Mouse (Mus musculus): ENCODE measurements at regions not wholly inside any gene's neighbourhood (a gene's known extent, or its start where the extent isn't known, plus 50 kb on each side); places are given as distances from the start of the nearest gene placed in this dataset.
"Not testable (repeated sequence)": the region's sequence is repeated elsewhere in the genome, so short reads cannot be mapped to it uniquely, and the experiment has no call there.

DNA sequence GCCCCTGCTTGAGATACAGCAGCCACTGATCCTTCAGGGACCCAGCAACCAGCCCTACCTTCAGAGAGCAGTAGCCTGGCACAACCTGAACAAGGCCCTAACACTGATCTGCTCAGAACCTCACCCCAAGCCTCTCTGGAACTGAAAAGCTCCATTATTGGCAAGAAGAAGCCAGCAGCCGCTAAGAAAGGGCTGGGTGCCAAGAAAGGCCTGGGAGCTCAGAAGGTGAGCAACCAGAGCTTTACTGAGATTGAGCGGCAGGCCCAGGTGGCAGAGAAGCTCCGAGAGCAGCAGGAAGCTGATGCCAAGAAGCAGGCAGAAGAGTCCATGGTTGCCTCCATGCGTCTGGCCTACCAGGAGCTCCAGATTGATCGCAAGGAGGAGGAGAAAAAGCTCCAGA is 74.4 kb upstream of the Oxtr start:
- DNase-seq, result peak; percentile 8

DNA sequence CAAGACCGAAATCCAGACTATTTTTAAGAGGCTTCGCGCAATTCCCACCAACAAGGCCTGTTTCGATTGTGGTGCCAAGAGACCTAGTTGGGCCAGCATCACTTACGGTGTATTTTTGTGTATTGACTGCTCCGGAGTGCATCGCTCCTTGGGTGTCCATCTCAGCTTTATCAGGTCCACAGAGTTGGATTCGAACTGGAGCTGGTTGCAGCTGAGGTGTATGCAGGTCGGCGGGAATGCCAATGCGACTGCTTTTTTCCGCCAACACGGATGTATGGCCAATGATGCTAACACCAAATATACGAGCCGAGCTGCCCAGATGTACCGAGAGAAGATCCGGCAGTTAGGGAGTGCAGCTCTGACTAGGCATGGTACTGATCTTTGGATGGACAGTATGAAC is 73.9 kb upstream of the Oxtr start:
- not testable (repeated sequence) for DNase-seq

DNA sequence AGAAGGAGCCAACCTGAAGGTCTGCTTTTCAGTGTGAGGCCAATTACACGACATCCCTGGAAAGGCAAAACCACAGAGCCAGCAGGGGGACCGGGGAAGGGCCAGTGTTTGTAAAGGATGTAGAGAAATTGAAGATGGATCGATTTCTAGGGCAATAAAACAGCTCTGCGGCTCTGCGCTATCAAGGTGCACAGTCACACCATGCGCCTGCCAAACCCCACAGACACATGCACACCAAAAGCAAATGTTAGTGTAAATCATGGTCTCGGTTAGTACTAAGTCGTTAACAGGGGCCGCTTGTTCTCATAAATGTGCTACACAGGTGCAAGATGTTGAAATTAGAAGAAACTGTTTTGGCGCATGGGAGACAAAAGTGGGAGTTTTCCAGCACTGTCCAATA is 72.3 kb upstream of the Oxtr start:
- no peak for DNase-seq

DNA sequence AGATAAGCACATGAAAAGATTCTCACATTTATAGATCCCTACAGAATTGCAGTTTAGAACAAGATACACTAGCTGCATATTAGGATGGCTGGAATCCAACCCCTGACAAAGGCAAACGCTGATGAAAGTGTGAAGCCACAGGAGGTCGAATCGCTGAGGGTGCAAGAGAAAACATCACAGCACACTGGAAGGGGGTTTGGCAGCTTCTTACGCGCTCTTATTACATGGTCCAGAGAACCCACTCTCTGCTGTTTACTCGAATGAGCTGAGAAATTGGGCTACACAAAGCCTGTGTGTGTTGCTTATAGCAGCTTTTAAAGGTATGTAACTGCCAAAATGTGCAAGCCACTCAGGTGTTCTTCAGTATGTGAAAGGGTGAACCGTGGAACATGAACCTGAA is 71.8 kb upstream of the Oxtr start:
- no peak for DNase-seq

DNA sequence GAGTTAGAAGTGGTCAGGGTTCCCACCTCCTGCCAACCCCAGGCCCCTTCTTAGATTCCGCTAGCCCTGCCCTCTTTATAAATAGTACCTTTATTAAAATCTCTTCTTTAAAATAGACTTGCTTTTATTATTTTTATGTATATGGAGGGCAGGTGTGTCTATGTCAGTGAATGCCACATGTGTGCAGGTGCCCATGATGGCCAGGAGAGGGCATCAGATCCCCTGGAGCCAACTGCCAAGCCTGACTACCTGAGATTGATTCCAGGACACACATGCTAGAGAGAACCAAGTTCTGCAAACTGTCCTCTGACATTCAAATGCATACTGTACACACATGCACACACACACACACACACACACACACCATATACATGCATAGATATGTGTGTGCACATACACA is 69.8 kb upstream of the Oxtr start:
- DNase-seq, result no peak

DNA sequence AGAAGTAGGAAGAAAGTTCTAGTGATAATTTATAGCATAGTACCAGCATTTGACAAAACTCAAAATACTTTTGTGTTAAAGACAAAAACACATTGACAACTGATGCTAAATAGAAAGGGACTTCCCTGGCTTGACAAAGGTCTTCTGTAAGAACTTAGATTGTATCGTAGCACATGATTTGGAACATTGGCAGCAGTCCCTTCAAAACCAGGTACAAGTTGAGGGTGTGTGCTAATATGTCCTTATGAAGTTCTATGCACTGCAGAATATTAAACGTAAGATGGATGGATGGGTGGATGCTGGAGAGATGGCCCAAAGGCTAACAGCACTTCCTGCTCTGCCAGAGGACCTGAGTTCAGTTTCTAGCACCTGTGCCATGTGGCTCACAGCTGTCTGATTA is 67.8 kb upstream of the Oxtr start:
- no peak for DNase-seq

DNA sequence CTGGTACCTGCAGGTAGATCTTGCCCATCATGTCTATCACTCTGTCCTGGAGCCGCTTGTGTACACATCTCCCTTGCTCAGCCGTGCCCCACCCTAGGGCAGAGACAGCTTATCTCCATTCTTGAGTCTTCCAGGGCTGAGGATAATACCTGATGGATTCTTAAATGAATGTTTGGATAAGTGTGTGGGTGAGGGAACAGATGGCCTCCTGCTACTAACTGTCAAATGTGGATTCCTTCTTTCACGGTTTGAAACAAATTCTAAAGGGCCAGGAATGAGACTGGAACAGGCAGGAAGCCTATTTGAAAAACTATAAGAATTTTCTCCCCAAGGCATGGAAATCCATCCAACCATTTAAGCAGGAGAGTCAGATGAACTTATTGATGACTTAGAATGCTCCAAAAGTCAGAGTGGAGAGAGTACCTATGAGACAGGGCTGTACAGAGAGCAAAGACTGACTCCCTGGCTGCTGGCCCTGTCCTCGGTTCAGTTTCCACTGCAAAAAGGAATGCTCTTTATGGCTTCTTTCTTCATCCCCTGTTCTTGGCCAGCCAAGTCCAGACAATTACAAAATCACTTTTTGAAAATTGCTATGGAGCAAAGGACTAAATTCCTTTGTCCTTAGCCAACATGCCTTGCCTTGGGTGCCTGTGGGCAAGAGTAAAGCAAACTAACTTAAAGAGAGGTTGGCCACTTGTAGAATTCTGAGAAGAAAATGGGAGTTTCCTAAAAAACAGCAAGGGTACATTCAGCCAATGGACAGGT is 66.8 kb upstream of the Oxtr start:
- DNase-seq, result no peak

DNA sequence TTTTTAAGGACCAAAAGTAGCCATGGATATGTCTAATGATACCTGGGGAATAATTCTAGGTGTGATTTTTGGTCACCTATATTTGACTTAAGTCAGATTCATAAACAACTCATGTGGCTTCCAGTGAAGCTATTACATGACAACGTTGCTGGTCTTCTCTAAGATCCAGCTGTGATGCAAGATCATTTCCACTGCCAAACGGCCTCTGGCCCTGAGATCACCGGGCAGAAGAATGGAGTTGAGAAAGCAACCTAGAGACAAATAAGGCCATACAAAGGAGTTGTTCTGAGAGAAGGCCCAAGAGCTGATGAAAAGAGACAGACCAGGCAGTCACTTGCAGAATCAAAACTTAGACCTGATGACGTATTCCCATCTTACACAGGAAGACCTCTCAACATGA is 64.3 kb upstream of the Oxtr start:
- no peak for DNase-seq

DNA sequence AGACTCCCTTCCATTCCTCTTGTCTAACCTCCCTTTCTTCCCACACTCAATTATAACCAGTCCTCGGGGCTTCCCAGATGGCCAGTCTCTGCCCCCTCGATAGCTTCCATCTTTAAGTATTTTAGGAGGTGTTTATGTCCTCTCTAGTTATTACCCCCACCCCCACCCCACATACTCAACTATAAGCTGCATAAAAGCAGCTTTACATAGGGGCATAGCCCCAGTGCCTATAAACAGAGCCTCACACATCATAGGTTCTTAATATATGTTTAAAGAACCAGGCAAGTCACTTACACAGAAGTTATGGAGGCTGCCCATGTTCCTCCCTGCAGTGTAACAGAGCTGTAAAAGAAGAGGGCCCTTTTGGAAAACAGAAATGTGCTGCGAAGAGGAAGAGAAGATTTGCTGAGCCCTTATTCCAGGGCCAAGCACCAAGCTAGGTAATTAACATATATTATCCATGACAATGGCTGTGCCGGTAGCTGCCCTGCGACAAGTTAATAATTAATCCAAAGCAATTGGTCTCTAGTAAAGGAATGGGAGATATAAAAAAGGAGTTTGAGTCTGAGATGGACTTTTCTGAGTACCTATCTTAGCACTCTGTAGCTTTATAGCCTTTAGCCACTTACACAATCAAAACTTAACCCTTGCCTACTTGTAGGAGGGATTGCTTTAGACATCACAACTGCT is 63.6 kb upstream of the Oxtr start:
- no peak for DNase-seq

DNA sequence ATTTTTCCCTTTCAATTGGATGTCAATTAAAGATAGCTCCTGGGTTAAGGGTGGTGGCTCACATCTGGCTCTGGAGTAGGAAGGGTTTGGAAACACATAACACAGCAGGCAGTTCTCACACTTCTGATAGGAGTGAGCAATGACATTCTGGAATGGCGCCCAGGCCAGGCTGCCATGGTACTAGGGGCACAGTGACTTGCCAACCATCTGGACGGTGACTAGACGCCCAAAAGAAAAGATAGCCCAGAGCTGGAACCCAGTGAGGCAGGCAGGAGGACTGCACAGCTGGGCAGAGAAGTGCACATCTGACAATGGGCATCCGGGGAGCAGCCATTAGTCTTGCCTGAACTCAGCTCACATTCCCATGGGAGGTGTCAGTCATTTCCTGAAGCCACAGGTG is 62.8 kb upstream of the Oxtr start:
- peak; percentile 12 for DNase-seq

DNA sequence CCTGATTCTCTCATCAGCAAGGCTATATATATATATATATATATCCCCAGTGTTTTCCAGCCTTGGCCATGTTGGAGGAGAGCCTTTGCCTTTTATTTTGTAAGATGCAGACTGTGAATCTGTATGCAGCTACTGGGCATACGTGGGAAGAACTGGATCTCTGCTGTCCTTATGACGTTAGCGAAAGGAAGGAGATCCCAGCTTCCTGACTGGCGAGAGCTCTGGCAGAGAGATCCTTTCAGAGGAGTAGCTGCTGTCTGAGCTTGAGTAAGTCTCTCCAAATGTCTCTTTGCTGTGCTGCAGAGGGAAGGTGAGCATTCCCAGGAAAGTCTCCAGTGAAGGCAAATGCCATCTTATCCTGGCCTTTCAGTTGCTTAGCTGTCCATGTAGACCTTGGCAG is 61.6 kb upstream of the Oxtr start:
- DNase-seq, result no peak

DNA sequence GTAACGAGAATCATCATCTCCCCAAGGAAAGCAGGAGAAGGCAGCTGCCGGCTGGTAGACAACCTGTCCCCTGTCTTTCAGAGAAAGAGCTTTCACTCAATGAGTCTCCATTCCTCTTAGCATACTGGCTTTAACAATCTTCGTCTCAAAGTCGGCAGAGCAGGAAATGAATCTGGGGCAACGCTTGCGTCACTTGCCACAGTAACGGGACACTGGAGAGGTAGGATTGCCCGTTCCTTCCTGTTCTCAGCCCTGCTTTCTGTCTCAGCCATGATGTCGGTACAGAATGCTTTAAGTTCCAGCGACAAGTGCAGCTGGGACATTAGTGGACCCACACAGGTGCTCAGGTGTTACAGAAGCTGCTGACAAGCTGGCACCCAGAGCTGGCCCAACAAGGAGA is 57.5 kb upstream of the Oxtr start:
- DNase-seq, result no peak

DNA sequence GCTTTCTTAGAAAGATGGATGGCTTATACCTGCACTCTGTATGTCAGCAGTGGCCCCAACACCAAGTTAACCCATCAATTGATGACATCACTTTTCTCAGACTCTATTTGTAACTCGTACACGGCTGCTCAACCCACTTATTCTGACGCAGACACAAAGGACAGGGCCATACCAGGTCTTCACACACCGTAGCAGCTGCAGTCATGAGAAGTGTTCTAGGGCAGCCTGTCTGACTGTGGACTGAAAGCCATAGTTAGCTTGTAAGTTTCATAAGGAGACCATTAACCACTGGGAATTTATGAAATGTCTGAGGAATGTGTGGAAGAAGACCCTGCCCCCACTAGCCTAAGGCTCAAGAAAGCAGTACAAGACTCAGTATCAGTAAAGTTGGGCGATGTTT is 56.3 kb upstream of the Oxtr start:
- no peak for DNase-seq

DNA sequence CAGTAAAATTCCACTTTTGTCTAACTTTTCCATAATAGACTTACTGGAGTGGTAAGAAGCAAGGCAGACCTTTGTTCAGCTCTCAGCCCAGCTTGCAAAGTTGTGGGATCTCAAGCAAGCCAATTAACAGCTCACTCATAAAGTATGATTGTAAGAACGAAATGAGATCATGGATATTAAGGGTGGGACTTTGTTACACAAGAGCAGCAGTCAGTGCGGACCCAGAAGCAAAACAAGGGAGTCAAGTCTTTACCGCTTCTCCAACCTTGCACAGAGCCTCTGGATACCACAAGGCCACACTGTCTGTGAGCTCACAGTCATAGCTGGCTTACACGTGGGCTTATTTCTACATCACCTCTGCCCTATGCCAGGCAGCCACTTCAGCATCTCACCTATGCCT is 54.6 kb upstream of the Oxtr start:
- no peak for DNase-seq

DNA sequence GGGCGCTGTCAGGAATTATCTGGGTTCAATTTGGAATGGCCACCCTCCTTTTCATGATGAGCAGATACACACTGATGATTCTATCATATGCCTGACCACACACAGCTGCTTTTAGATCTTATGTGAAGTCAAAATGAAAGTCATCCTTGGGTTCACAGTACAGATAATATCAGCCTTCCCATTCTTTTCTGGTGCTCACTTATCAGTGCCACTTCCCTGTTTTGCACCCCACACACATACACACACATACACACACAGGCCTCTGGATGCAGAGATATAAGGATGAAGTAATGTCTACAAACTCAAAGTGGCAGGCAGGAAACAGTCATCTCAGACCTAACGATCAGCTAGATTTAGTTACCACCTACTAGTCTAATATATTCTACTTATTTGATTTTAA is 52.9 kb upstream of the Oxtr start:
- no peak for DNase-seq
